Mouse (Mus musculus): ENCODE results near the gene Ankrd31. TPM values are rescaled to one million over a fixed set of nuclear protein-coding genes. Genes with fewer than 3 reads are reported as not detected.
A peak's percentile ranks its signal among the peaks of the same experiment; 100 is the strongest.
"Not testable (repeated sequence)": the region's sequence is repeated elsewhere in the genome, so short reads cannot be mapped to it uniquely, and the experiment has no call there.

Gene Ankrd31
- not detected for total RNA-seq (2021)
- long read RNA-seq, experiment 1: 0 reads
- long read RNA-seq, experiment 2: 0 reads

DNA sequence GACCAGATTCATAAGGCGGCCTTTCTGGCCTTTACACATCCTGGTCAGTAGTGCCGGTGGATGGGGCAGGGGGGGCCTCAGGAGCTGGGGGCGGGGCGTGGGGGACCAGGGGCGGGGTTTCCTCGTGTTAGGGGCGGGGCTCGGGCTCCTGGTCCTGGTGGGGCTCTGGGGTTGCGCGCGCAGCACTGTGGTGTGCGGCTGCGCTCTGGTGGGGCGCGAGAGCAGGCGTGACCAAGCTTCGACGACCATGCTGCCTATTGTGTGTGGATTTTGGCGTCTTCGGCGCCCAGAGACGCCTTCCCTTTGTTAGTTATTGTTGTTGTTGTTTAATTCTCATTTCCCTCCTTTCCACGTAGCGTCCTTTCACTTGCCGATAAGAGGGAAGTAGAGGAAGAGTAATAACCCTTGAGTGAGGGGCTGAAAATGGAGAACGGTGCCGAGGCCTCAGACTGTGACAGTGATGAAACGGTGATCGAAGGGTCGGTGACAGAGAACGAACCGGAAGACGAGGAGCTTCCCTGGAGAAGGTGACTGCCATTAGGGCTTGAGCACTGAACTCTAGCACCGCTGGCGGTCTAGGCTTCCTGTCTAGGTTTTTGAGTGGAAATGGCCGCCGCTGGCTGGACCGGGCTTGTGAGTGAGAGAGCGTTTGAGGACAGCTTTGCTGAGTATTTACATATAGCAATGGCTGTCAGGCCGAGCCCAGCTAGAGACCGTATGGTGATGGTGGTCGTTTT, at the start of gene Ankrd31:
TSS of gene Ankrd31 (plus strand) at position 164 of the 737 bp plus-strand sequence.
- intact Hi-C loops (cut with DNase I): no loop called here
- no peak for DNase-seq

DNA sequence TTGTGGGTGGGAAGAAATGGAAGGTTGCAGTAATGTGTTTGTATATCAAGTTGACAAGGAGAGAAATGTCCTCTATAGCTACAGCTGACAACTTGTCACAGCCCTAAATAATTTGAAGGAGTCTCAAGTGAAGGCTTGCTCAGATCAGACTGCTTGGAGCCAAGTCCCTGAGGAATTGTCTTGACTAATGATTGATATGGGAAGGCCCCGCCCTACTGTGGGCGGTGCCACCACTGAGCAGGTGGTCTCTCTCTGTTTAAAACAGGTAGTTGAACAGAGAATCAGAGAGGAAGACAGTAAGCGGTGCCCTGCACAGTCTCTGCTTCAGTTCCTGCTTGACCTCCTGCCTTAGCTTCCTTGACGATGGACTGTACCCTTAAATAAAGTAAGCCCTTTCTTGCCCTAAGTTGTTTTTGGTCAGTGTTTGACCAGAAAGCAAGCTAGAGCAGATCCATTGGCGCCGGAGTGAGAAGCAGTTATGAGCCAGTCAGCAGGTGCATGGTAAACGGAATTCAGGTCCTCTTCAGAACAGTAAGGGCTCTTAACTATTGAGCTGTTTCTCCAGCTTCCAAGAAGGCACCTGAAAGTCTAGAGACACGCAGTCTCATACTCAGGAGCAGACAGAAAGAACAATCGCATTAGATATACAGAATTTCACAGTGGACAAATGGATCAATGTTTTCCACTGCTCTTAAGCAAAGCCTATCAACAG, 45.3 kb upstream of the Ankrd31 start:
- intact Hi-C loops (cut with DNase I): no loop called here
- no peak for DNase-seq

DNA sequence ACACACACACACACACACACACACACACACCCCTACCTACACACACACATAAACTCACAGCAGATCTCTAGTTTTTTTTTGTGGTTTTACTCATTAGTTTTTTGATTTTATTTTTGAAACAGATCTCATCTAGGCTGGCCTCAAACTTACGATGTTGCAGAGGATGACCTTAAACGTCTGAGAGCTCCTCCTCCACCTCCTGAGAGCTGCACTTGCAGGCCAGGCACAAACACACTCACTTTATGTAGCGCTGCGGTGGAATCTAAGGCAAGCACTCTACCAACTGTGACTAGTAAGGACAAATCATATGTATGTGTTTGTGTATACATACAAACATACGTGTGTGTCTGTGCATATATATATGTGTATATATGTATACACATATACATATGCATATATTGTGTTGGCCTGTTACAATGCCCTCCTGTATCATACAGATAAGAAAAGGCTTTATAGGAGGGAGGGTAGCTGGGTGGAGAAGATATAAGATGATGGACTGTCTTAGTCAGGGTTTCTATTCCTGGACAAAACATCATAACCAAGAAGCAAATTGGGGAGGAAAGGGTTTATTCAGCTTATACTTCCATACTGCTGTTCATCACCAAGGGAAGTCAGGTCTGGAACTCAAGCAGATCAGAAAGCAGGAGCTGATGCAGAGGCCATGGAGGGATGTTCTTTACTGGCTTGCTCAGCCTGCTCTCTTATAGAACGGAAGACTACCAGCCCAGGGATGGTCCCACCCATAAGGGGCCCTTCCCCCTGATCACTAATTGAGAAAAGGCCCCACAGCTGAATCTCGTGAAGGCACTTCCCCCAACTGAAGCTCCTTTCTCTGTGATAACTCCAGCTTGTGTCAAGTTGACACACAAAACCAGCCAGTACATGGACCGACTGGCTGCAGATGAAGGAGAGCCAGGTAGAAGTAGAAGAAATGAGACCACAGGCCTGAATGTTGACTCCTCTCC, 38.5 kb upstream of the Ankrd31 start:
- DNase-seq: no peak
- intact Hi-C loops (cut with DNase I): no loop called here

DNA sequence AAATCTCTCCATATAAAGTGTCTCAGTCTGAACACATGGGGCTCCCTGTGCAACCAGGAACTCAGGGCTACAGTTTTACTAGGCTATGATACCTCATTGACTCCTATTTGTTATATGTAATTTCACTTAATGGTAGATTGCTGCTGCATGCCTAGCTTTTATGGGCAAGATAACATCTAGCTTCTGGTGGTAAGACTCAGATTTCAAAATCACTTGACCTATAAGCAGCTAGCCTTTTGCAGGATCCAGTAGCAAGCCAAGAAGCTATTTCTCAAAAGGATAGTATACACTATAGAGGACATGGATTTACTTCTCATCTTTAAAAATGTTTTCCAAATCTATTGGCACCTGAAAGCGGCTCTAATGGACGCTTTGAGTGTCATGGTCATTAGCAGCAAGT, 31.8 kb upstream of the Ankrd31 start:
- intact Hi-C loops (cut with DNase I): no loop called here

DNA sequence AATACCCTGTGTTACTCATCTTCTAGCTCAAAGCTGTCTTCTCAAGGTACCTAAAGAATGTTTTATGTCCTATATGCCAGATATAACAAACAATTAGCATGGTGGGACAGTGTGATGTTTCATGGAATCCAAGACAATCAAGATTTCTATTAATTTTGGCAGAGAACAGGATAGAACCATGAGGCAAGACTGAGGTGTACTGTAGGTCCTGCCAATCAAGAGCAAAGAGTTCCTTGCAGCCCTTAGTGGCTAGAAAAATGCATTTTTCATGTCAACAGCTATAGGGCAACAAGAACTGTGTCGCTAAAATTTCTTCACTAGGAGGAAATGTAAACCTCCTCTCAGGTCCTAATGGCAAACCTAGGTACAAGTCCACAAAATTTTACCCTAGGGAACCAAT, 30.3 kb upstream of the Ankrd31 start:
- DNase-seq: no peak
- intact Hi-C loops (cut with DNase I): no loop called here

More for the DNA sequence above, 31.8 kb upstream of the Ankrd31 start:
- no peak for DNase-seq

DNA sequence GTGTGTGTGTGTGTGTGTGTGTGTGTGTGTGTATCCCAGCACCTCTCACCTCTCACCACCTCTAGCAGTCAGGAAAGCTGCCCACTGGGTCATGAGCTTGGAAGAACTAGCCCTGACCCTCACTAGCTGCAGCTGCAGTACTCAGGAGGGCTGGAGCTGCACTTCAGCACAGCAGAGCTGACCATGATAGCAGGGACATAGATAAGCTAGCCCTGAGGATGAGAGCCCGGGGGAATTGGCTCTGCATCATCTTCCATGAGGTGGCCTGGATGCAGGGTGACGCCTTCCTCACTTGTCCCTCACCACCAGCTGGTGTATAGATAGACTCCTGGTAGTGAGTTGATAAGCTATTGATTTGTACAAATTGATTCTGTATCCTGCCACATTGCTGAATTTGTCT, 28.1 kb upstream of the Ankrd31 start:
- DNase-seq: no peak
- intact Hi-C loops (cut with DNase I): no loop called here

DNA sequence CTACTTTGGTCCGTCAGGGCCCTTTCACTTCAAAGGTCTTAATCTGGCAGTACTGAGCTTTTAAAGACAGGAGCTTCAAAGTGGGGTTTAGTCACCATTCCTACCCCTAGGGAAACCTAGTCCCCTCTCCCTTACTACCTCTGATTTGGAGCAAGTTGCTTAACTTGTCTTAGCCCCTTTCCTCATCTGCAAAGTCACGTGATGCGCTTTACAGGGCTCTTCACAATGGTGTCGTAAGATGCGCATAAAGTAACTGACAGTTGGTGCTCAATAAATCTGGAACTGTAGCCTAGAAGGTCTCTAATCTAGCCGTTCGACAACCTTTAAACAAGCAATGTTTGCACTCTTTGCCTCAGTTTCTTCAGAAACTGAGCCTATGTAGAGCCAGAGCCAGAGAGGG, 19.8 kb upstream of the Ankrd31 start:
- no peak for DNase-seq
- intact Hi-C loops (cut with DNase I): no loop called here

DNA sequence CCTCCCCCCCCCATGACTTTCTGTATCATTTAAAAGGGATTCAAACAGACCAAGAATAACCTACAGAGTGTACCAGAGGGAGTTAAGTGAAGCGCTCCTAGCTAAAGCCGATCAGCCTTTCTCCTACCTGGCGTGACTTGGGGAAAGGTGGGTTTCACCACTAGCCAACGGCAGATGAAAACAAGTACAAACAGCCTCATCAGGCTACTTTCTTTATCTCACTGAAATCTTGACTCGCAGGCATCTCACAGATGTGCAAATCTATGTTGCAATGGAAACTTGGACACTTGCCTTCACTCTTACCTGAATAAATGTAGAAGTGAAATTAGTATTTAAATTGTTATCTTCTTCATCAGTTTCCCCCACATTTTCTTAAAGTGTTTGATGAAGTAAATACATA, 18.9 kb upstream of the Ankrd31 start:
- intact Hi-C loops (cut with DNase I): no loop called here
- DNase-seq: no peak

DNA sequence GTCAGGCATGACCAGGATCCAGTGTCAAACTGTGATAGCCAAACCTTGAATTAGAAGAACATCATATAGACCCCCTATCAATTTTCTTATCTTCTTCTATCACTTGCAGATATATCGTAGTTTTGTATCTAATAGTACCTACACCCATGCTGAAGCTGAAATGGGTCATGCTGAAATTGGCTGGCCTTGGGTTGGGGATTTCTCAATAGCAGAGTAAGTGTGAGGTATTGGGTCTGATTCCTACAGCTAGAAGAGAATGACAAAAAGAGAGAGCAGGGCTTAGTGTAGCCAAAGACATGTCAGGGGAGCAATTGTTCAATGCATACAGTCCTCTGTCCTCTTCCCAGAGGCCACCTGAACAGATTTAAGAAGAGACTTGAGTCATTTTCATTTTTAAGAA, 18.0 kb upstream of the Ankrd31 start:
- no peak for DNase-seq
- intact Hi-C loops (cut with DNase I): no loop called here

DNA sequence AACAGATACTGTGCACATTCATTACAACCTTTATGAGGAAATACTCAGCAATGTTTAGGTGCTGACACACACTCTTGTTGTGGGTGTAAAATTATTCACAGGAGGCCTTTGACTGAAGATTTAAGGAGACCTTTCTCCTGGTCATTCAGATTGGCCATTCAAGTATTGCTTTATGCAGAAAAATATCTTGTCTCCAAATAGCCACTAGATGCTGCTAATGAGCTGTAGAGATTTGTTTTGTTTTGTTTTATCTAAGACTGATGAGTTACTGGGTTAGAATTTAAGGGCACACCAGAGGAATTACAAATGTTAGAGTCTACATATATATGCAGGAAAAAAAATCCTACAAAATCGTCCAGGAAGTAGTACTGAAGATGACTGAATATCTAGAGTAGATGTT, 12.9 kb upstream of the Ankrd31 start:
- no peak for DNase-seq
- intact Hi-C loops (cut with DNase I): no loop called here

DNA sequence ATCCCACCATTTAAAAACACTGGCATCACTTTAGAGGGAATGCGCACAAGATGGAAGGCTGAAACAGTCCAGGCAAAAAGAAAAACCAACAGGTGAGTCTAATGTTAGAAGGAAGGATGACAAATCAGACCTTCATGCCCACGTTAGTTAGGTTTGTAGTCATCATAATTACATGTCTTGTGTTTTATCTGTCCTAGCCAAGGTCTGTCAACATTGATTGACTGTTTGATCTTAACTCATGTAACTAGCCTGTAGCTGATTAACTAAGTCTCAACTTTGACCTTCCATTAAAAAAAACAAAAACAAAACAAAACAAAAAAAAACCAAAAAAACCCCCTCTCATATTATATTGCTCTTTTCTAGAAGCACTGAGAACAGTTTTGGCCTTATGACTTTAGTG, 7.9 kb upstream of the Ankrd31 start:
- intact Hi-C loops (cut with DNase I): no loop called here
- no peak for DNase-seq

DNA sequence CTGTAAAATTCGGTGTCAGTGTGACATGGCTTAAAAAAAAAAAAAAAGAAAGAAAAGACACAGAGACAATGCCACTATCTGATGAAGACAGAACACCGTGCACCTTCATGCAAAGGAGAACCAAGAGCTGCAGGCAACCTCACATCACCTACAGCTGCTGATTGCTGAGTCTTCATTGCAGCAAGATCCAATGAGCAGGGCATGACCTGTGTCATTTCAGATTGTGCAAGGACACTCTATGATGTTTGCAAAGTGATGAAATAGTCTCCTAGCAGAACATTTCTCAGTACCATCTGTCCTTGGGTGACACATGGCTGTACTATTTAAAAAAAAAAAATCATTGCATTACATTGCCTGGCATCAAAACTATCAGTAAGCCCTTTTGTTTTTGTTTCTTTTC, 5.2 kb upstream of the Ankrd31 start:
- no peak for DNase-seq
- intact Hi-C loops (cut with DNase I): no loop called here

DNA sequence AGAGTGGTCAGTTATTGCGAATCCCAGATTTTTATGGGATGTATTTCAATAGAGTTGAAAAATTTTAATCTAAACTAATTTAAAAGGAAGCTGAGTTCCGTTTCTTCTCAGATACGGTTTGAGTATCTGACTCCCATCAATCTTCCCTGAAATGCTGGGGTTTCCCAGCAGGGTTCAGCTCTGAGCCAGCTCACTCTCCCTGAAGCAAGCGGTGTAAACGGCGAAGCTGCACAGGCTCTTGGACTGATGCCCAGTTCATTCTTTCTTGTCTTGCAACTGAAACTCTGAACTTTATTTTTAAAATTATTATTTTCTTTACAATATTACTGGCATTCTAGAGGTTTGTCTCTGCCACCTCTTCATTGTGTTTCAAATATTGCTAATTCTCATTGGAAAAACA, 2.0 kb upstream of the Ankrd31 start:
- peak in 1 of 2 experiments; percentile 1 for DNase-seq

DNA sequence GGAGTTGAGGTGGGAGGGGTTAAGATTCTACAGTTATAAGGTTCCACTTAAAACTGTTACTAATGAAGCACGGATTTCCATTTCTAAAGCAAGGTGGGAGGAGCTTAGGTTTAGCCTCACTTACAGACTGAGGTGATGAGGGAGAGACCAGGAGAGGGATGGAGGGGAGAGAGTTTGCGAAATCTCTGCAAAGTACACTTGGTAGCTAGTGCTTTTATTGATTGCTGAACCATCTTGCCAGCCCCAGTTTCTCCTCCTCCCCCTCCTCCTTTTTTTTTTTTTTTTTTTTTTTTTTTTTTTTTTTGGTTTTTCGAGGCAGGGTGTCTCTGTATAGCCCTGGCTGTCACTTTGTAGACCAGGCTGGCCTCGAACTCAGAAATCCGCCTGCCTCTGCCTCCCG, 1.8 kb downstream of the Ankrd31 start:
- no peak for DNase-seq
- intact Hi-C loops (cut with DNase I): no loop called here

More for the DNA sequence above, 2.0 kb upstream of the Ankrd31 start:
- intact Hi-C loops (cut with DNase I): no loop called here

DNA sequence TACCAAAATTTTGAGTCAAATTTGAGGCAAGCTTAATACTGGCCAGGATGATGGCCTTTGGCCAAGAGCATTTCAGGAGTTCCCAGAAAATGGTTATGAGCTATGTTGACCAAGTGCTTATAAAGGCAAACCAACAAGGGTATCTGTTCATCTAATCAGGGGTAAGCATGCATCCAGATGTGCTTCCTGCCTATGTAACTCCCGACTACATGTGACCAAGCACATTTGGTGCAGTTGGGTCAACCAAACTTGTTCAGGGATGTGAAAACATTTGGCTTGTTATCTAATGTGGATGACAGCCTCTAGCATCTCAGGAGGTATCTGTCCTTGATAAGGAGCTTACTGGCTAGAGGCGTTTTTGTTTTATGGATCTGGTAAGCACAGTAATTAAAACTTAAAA, 12.8 kb downstream of the Ankrd31 start:
- intact Hi-C loops (cut with DNase I): no loop called here
- DNase-seq: no peak

DNA sequence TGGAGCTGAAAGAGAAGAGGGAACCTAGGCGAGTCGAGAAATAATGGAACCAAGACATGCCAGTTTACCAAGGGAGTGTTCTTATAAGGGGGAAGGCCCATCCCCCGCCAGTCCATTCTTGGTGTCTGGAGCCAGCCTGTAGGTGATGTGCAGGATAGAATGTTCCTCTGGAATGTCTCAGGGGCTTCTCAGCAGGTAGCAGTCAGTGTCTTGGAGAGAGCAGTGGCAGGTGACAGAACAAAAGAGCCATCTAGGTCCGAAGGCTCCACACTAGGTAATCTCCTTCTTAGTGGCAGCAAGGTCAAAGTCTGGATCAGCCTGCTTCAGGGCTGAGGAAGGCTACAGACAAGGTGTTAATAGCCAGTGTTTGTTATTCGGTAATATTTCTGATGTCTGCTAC, 38.0 kb downstream of the Ankrd31 start:
- intact Hi-C loops (cut with DNase I); DNase-seq: not testable (repeated sequence)

DNA sequence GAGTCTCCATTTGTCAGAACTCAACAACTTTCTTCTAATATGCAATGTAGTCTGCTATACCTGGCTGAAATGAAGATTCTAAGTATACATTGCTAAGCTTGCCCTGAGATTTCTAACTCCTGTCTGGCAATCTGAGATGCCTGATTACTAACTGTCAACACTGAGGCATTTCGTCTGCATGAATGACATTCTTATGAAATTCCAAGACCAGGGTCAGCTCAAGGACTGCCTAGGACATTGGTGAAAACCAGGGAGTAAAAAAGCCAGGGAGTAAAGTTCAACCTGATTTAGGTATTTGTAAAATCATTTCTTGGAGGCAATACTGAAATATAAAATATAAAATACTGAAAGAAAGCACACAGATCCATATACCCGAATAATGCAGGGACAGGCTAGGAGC, 45.4 kb downstream of the Ankrd31 start:
- DNase-seq: no peak
- intact Hi-C loops (cut with DNase I): no loop called here

DNA sequence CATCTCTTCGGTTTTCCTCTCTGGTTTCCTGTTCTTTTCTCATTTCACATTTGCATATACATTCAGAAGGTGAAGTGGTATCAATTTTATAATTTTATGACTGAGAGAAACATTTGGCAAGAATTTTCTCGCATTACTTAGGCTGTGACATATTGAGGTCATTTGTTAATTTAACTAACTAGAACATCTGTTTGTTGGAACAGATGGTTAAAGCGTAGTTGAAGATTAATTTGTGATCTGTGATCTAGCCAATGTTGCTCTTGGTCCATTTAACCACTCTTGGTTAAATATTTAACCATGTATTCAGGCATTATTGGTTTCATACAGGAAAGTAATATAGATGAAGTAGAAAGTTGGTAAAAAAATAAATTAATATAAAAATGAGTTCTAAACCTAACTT, 47.2 kb downstream of the Ankrd31 start:
- DNase-seq: no peak

DNA sequence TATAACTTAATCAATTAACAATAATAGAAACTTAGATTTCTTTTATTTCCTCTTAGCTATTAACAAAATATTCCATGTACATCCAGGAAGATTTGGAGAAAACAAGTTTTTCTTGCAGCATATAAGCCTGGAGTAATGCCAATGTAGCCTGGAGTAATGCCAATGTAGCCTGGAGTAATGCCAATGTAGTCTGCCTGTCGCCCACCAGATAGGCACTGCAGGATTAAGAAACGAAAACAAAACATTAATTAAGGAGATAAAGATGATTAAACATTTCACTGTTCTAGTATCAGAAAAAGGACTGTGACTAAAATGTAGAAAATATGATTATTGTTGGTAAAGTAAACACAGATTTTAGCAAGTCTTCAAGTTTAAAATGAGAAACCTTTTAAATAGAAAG, 49.4 kb downstream of the Ankrd31 start:
- intact Hi-C loops (cut with DNase I): no loop called here
- DNase-seq: no peak

More for the DNA sequence above, 47.2 kb downstream of the Ankrd31 start:
- intact Hi-C loops (cut with DNase I): no loop called here

DNA sequence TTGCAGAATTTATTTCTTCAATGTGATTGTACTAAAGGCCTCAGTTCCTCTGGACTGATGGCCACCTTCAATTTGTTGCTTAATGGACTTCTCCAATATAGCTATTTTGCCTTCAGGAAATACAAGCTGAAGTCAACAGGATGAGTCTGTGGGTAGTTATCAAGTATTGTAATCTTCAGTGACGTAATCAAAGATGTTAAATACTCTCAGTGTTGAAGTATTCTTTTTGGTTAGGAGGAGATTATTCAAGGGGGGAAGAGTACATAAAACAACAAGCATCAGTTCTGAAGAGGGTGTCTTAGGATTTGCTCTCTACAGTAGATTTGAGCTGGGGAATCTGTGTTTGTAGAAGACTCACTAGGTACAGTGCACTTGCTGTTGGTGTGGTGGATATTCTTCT, 101.7 kb downstream of the Ankrd31 start:
- intact Hi-C loops (cut with DNase I): loop anchor here (10.0 kb wide), 4 partner anchors 155 to 295 kb away; partner anchors contain the start of gene Gm6169
- DNase-seq: no peak

DNA sequence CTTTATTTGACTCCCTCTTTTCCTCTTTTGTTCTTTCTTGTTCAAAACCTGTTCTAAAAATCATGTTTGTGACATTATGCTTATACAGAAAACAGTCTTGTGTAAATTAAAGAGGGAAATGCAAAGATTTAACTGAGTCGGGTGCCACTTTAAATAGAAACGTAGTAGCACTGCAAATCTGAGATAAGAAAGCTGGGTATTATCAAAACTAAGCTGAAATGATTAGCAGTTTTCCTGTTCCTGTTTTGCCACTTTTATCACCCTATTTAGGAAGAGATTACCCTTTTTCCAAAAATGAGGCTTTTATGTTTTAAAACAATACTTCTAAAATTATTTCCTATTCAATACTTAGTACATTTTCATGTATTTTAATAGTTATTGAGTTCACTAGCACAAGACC, 104.1 kb downstream of the Ankrd31 start:
- intact Hi-C loops (cut with DNase I): loop anchor here (10.0 kb wide), 4 partner anchors 153 to 293 kb away; partner anchors contain the start of gene Gm6169

More for the DNA sequence above, 104.1 kb downstream of the Ankrd31 start:
- no peak for DNase-seq
